In genomic region chr2:45109951-45110756, GRCm38 (mm10) we compare ENCODE assay signal across 8 mouse cellular contexts. TPM values are rescaled to one million over a fixed set of nuclear protein-coding genes. Genes with fewer than 3 reads are reported as not detected.
A peak's percentile ranks its signal among the peaks of the same experiment; 100 is the strongest.
DNase-seq lines count a peak whose midpoint lies in the region; ATAC-seq and TF ChIP-seq lines count a peak whose summit lies in the region.

No protein-coding gene starts in this region.

- in situ Hi-C loops in Patski (cut with MboI; ENCODE audit: low pct_unique_long_range_greater_than_20kb) = loop anchor here (5.0 to 10.0 kb wide), 4 partner anchors 143 to 475 kb away; partner anchors contain the start of gene Gtdc1

- peak; percentile 63 for TF ChIP-seq POLR2A in embryonic fibroblast, embryonic 13.5 days (IDR thresholded peaks at IDR 0.05; ENCODE audit: low read depth, low read length)

- no peak for TF ChIP-seq CTCF in Patski (IDR thresholded peaks at IDR 0.05)
- no peak for TF ChIP-seq CTCF in embryonic fibroblast, embryonic 13.5 days (IDR thresholded peaks at IDR 0.05; ENCODE audit: borderline replicate concordance, insufficient read depth, low read length)

- intact Hi-C loops in heart, postnatal 25 days (cut with DNase I) = loop anchor here (2.0 to 10.0 kb wide), 3 partner anchors 85 to 545 kb away; partner anchors contain the start of gene Gtdc1
- intact Hi-C loops in left cerebral cortex, postnatal 4 days (cut with DNase I) = loop anchor here (5.0 to 10.0 kb wide), 5 partner anchors 183 to 1125 kb away; partner anchors contain the start of gene Gtdc1

- POLR2A ChIA-PET in Patski (lab: Charles Lee) = no interaction called here

- H3K27ac ChIP-seq in embryonic fibroblast, embryonic 13.5 days (ENCODE audit: insufficient read depth, low read length) = peak overlapping the region; percentile 82

- peak; percentile 77 for ATAC-seq in Patski
- ATAC-seq in megakaryocyte progenitor cell, adult 5-6 weeks (replicated peaks; ENCODE audit: poor library complexity) = peak; percentile 26

- DNase-seq in CD4-positive helper T cell, adult 2 months (ENCODE audit: low read depth, low spot score) = peak; percentile 62
- no peak for DNase-seq in Patski (ENCODE audit: low read depth, low spot score)
- DNase-seq in heart, postnatal 25 days (ENCODE audit: low spot score) = peak; percentile 51
- DNase-seq in left cerebral cortex, postnatal 4 days = peak; percentile 59
- peak; percentile 79 to 85 for DNase-seq in spleen, postnatal 10 days (ENCODE audit: low spot score in 2 of 2)
- no peak for DNase-seq in layer of hippocampus, postnatal 25 days (ENCODE audit: extremely low spot score in 1 of 2, low spot score in 1 of 2)

- peaks cover 13% of the 10 kb centered on the region for H3K4me1 ChIP-seq in embryonic fibroblast, embryonic 13.5 days (ENCODE audit: control insufficient read depth, insufficient read depth, low read length)

- CTCF ChIA-PET in Patski (lab: Charles Lee) = no interaction called here

- no peaks in the 10 kb centered on the region for H3K27me3 ChIP-seq in Patski

- peak overlapping the region; percentile 76 for H3K4me3 ChIP-seq in embryonic fibroblast, embryonic 13.5 days (ENCODE audit: insufficient read depth, low read length)

RNA-seq across cellular contexts. Expression of gene Zeb2, which starts 7.0 kb away (rescaled TPM):
- polyA plus RNA-seq in Patski (2021) = 19.8 TPM
- polyA plus RNA-seq in embryonic fibroblast, embryonic 13.5 days (2011; ENCODE audit: insufficient read length, low read depth, missing spikeins) = 66.5 and 73.5 TPM in 2 replicates
- 10 to 100 TPM; 57.4 to 60.3 TPM for total RNA-seq in heart, postnatal 25 days (2021)
- 100 to 1,000 TPM; 451 to 546 TPM for total RNA-seq in left cerebral cortex, postnatal 4 days (2021)
- total RNA-seq in megakaryocyte progenitor cell, adult 5-6 weeks (2015) = 188 and 189 TPM in 2 replicates
- total RNA-seq in megakaryocyte progenitor cell, adult 5-6 weeks (2017) = 138 and 151 TPM in 2 replicates
- total RNA-seq in layer of hippocampus, postnatal 25 days (2021) = 100 to 1,000 TPM; 365 to 458 TPM

Comparison
In these comparisons a context has a peak if more than half of its experiments do, and no peak if none do; other contexts are left out.
1. DNase-seq: peak in CD4-positive helper T cell, adult 2 months (single experiment), heart, postnatal 25 days (single experiment), left cerebral cortex, postnatal 4 days (single experiment) and spleen, postnatal 10 days (2 of 2); none in Patski (single experiment) and layer of hippocampus, postnatal 25 days (0 of 2).